Mouse (Mus musculus) neural tube, embryonic 14.5 days (tissue): ENCODE results near the gene Hoxa13. TPM values are rescaled to one million over a fixed set of nuclear protein-coding genes. Genes with fewer than 3 reads are reported as not detected.

Experiments used
- ATAC-seq: fragments of 200-750 bp; cut with Nextera tagmentation; 2 replicates; pipeline ENCODE4 v1.8.0; 2017; ENCODE audit warnings: low read depth, mild to moderate bottlenecking, moderate TSS enrichment, moderate library complexity
- H3K27ac ChIP-seq: fragments of 300-500 bp; sonication (generic); 2 replicates; pipeline ENCODE4 v1.5.1; 2014; ENCODE audit warnings: low read depth, mild to moderate bottlenecking, control low read depth, low read length, moderate library complexity, mixed read lengths
- H3K27me3 ChIP-seq: fragments of 300-500 bp; sonication (generic); 2 replicates; pipeline ENCODE4 v1.6.1; 2014; ENCODE audit warnings: low read length; ENCODE audit not compliant: control insufficient read depth, insufficient read depth
- H3K36me3 ChIP-seq: fragments of 300-500 bp; sonication (generic); 2 replicates; pipeline ENCODE4 v1.6.1; 2014; ENCODE audit warnings: low read length, mixed read lengths; ENCODE audit not compliant: control insufficient read depth, insufficient read depth
- H3K4me1 ChIP-seq: fragments of 300-500 bp; sonication (generic); 2 replicates; pipeline ENCODE4 v1.6.1; 2014; ENCODE audit warnings: low read length; ENCODE audit not compliant: control insufficient read depth, insufficient read depth
- H3K4me2 ChIP-seq: fragments of 300-500 bp; sonication (generic); 2 replicates; pipeline ENCODE4 v1.6.1; 2014; ENCODE audit warnings: mild to moderate bottlenecking, low read depth, low read length, control low read depth
- H3K4me3 ChIP-seq: fragments of 300-500 bp; sonication (generic); 2 replicates; pipeline ENCODE4 v1.5.1; 2014; ENCODE audit warnings: low read depth, low read length, control low read depth, mixed read lengths
- H3K9ac ChIP-seq: fragments of 300-500 bp; sonication (generic); replicated peaks from 2 replicates; pipeline ENCODE4 v1.6.1; 2014; ENCODE audit warnings: low read depth, mild to moderate bottlenecking, control low read depth, low read length, mixed read lengths
- H3K9me3 ChIP-seq: fragments of 300-500 bp; sonication (generic); 2 replicates; pipeline ENCODE4 v1.6.1; 2016; ENCODE audit warnings: low read length; ENCODE audit not compliant: control insufficient read depth
- WGBS: fragments of 180-500 bp; shearing (Covaris S2); extraction: QIAGEN DNeasy Blood & Tissue Kit; methylation state at CpG from one replicate; pipeline ENCODE4 v1.1.7; 2014; 5-methylcytosine and 5-hydroxymethylcytosine counted together
- polyA plus RNA-seq: library from polyadenylated mRNA; unstranded; fragments of >200 nt; fragmentation: Nextera tagmentation; extraction: Ambion mirVana; gene quantifications from 2 replicates; pipeline ENCODE4 v1.2.1, GENCODE M21; 2014

Gene Hoxa13
- not detected in 2 replicates for polyA plus RNA-seq

DNA sequence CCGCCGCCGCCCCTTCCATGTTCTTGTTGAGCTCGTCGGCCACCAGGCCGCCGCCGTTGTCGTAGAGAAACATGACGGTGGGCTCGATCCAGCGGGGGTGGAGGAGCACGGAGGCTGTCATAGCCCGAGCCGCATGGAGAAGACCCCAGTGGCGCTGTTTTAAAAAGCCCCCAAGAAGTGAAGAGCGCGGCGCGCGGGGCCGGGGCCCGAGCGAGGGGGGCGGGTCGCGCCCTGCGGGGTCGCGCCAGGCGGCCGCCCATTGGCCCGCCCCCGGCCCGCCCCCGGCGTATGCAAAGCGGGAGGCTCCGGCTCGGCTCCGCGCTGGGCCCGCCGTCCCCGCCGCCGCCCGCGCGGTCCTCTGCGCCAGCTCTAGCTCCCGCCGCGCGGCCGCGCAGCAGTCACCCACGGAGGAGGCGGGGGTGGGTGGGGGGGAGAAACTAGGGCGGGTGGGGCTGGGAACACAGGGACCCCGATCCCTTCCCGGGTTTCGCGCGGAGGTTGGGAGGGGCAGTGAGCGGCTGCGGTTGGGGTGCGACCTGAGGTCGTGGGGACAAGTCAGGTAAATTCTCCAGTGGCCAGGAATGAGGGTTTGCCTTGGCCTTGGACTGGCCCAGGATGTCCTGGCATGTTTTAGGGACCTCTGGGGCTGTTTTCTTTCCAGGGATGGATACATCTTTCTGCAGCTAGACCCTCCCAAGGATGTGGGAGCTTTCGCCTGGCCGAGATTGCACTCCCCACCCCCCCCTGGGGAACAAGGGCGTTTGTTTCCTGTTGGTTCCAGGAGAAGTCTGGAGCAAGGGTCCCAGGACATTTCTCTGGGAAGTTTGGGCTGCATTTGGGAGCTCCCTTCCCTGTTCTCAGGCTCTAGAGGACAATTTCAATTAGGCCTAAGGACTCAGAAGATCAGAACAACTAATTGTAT lies at the start of gene Hoxa13:
TSS of gene Hoxa13 (minus strand) at position 227 of the 922 bp plus-strand sequence.
- 0 out of 2 replicates have a peak, but pooled peaks cover 4% of the 10 kb centered on the region for H3K4me1 ChIP-seq
- no peak within 1 kb of the TSS for H3K9ac ChIP-seq
- peak; percentile 38; the same call in 1 of the 2 replicates for ATAC-seq
- WGBS: under 1% methylated on average over 27 of the region's 72 CpGs
- peak within 1 kb of the TSS; percentile 20 for H3K4me3 ChIP-seq
- H3K36me3 ChIP-seq: no peaks in the 10 kb centered on the region
- H3K9me3 ChIP-seq: no peaks in the 10 kb centered on the region
- peaks cover 48% of the 10 kb centered on the region for H3K27me3 ChIP-seq
- no peak within 1 kb of the TSS for H3K27ac ChIP-seq
- peak within 1 kb of the TSS; percentile 16; the same call in 1 of the 2 replicates for H3K4me2 ChIP-seq

DNA sequence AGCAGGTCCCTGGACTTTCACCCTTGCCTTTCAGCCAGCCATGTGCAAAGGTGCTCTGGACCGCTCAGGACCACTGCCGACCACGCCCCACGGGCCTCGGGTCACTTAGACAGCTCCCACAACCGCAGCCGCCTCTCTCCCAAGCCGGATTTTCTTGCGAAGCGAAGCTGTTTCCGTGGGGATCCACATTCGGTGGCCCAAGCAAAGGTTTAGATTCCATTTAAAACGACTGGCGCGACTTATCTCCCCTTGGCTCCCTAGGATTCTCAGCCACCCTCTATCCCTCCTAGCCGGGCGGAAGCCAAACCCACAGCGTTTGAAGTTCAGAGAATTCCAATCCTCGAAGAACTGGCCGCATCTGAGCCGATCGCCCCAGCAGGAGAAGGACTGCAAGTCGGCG lies 49.7 kb upstream of the Hoxa13 start:
- Histone ChIP-seq H3K36me3 (no peaks in the 10 kb centered on the region), H3K4me2 (no peak overlapping the region), H3K27me3 (peaks cover 62% of the 10 kb centered on the region), H3K9ac (no peak overlapping the region), H3K4me3 (peak overlapping the region; percentile 3; the same call in 1 of the 2 replicates), H3K9me3 (no peaks in the 10 kb centered on the region), H3K27ac (no peak overlapping the region), H3K4me1 (no peaks in the 10 kb centered on the region; the same call in 1 of the 2 replicates)
- 2% methylated on average over 24 of the region's 24 CpGs for WGBS
- no peak for ATAC-seq

DNA sequence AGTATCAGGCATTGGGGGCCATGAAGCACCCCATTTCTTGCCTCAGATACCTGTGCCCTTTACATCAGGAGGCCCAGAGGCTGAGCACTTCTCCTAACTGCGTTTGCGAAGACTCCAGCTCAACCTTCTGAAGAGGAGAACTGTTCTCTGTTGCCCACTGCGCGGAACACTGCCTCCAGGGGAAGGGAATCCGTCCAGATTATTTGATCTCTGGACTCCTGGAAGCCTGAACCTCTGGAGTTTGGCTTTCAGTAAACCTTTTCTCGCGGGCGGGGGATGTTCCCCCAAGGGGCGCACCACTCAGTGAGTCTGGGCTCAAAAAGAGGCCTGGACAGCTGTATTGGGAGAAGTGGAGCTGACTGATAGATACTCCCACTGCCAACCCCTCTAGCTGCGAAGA lies 49.1 kb upstream of the Hoxa13 start:
- H3K9ac ChIP-seq: no peak overlapping the region
- H3K4me3 ChIP-seq: no peak overlapping the region
- ATAC-seq: no peak
- no peaks in the 10 kb centered on the region for H3K9me3 ChIP-seq
- no peak overlapping the region for H3K27ac ChIP-seq
- no peaks in the 10 kb centered on the region; the same call in 1 of the 2 replicates for H3K4me1 ChIP-seq
- H3K4me2 ChIP-seq: no peak overlapping the region
- WGBS: 37% methylated on average over 10 of the region's 10 CpGs
- H3K36me3 ChIP-seq: no peaks in the 10 kb centered on the region
- peaks cover 56% of the 10 kb centered on the region for H3K27me3 ChIP-seq

DNA sequence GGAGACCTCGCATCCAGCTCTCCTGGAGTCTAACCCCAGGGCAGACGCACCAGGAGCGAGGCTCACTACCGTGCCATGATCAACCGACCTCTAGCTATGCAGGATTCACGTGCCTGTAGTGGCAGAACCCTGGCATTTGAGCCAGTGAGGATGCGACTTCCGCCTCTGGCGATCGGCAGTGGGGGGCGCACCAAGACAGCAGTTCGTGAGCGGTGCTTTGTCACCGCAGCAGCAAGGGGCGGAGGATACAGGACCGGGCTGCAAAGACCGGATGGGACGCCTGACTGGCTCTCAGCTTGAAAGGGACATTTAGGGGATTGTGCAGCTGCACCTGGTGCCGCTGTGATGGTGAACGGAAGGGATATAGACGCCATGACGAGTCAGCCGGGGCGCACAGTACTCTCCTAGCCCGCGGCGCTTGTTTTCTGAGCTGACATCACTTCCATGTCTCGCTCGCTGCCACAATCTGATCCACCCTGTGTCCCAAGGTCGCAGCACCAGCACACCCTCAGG lies 45.3 kb upstream of the Hoxa13 start:
- ATAC-seq: peak; percentile 89
- Histone ChIP-seq H3K9me3 (no peaks in the 10 kb centered on the region), H3K4me3 (peak overlapping the region; percentile 36), H3K4me1 (no peaks in the 10 kb centered on the region; the same call in 1 of the 2 replicates), H3K27ac (no peak overlapping the region), H3K27me3 (peaks cover 40% of the 10 kb centered on the region), H3K9ac (0 out of 2 replicates have a peak overlapping the region, but pooled peaks have one; percentile 25), H3K36me3 (no peaks in the 10 kb centered on the region), H3K4me2 (peak overlapping the region; percentile 75)
- WGBS: under 1% methylated on average over 30 of the region's 30 CpGs

DNA sequence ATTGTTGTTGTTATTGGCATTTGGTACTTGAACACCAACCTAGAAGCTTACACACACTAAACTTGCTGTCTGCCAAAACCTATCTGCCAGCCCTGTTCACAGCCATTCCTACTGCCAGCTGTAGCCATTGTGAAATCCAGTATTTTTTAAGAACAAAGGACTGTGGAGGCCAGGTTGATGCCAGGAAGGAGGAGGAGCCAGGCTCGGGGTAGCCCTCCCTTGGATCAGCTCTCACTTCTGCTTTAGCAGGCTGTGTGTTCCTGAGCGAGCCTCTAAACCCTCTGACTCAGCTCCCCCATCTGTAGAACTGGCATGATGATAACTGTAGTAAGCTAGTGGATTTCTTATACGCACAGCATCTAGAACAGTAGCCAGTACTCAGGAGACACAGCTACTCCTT lies 42.7 kb upstream of the Hoxa13 start:
- Histone ChIP-seq H3K27me3 (peaks cover 29% of the 10 kb centered on the region), H3K27ac (no peak overlapping the region), H3K9me3 (no peaks in the 10 kb centered on the region), H3K4me1 (no peaks in the 10 kb centered on the region; the same call in 1 of the 2 replicates), H3K4me3 (no peak overlapping the region), H3K9ac (no peak overlapping the region), H3K4me2 (no peak overlapping the region), H3K36me3 (no peaks in the 10 kb centered on the region)
- 59% methylated on average over 3 of the region's 3 CpGs for whole genome bisulfite sequencing
- ATAC-seq: no peak

DNA sequence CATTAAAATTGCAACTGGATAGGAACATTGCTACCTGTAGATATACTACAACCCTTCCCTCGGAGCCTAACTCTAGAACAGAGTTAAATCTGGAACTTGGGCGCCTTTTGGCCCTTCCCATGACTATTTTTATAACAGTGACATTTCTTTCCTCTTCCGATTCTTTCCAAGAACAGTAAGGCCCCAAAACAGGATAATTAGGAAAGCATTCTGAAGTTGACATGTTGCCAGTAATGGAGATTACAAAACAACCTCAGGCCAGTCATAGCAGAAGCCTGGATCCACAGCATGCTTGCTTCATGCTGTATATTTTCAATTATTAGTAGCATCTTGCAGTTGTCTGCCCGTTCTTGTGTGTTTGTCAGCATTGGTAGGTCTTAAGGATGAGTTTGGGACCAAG lies 40.1 kb upstream of the Hoxa13 start:
- WGBS: 84% methylated on average over 4 of the region's 4 CpGs
- Histone ChIP-seq H3K9ac (no peak overlapping the region), H3K36me3 (no peaks in the 10 kb centered on the region), H3K4me2 (no peak overlapping the region), H3K27me3 (peaks cover 9% of the 10 kb centered on the region), H3K4me3 (no peak overlapping the region), H3K4me1 (no peaks in the 10 kb centered on the region; the same call in 1 of the 2 replicates), H3K9me3 (no peaks in the 10 kb centered on the region), H3K27ac (no peak overlapping the region)
- no peak for ATAC-seq

DNA sequence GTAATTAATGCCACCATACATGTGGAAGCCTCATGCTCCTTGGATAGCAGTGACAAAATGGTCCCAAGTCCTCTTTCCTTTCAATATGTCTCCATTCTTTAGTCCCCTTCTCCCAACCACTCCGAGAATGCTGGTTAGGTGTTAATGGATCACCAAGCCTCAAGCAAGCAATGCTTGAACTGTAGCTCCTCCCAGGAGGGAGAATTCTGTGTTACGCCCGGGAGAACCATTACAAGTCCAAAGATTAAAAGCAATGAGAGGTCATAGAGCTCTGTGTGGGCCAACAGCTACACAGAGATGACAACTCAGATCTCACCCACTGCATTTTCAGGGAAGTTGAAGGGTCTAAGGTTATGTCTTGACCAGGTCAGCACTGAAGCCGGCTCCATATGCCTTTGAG lies 37.8 kb upstream of the Hoxa13 start:
- Histone ChIP-seq H3K27ac (no peak overlapping the region), H3K36me3 (no peaks in the 10 kb centered on the region), H3K9me3 (no peaks in the 10 kb centered on the region), H3K27me3 (peaks cover 14% of the 10 kb centered on the region), H3K9ac (no peak overlapping the region), H3K4me1 (no peaks in the 10 kb centered on the region), H3K4me3 (no peak overlapping the region), H3K4me2 (no peak overlapping the region)
- no peak for ATAC-seq
- 89% methylated on average over 4 of the region's 4 CpGs for WGBS

DNA sequence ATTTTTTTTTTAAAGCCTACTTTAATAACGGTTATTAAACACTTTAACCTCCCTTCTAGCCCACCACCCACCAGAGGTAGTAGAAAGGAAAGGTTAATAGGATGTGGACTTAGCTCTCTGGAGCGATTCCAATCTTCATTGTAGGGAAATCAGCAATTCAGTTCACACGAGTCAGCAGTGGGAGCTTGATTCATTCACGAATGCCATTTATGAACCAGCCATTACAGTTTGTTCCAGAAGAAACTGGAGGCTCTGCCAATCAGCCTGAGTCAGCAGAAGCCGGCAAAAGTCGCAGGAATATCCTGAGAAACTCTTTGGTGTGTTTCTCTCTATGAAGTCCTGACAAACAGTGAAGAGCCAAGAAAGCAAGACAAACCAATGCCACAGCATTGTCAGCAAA lies 33.9 kb upstream of the Hoxa13 start:
- no peak for ATAC-seq
- H3K36me3 ChIP-seq: no peaks in the 10 kb centered on the region
- H3K4me1 ChIP-seq: no peaks in the 10 kb centered on the region
- WGBS: 78% methylated on average over 6 of the region's 6 CpGs
- H3K27me3 ChIP-seq: peaks cover 39% of the 10 kb centered on the region
- H3K9me3 ChIP-seq: no peaks in the 10 kb centered on the region
- no peak overlapping the region for H3K4me2 ChIP-seq
- no peak overlapping the region for H3K4me3 ChIP-seq
- H3K27ac ChIP-seq: no peak overlapping the region
- no peak overlapping the region for H3K9ac ChIP-seq

DNA sequence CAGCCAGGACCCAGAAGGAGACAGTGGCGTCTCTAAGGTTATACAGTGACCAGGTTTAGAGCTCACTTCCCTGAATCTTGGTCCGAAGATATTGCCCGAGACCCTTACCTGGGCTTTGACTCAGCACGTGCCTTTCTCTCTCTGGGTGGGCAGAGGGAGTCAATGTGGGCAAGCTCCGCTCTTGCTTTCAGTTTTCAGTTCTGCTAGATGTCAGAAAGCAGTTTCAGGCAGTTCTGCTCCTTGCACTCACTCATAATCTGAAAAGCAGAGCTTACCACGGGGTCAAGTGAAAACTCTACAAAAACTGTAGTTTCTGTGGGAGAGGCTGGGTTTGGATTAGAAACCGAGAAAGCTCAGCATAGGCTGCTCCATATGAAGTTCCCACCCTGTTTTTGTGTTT lies 31.6 kb upstream of the Hoxa13 start:
- Histone ChIP-seq H3K27me3 (peaks cover 49% of the 10 kb centered on the region), H3K4me3 (no peak overlapping the region), H3K27ac (no peak overlapping the region), H3K36me3 (no peaks in the 10 kb centered on the region), H3K4me1 (no peaks in the 10 kb centered on the region), H3K4me2 (no peak overlapping the region), H3K9ac (no peak overlapping the region), H3K9me3 (no peaks in the 10 kb centered on the region)
- no peak for ATAC-seq
- WGBS: 70% methylated on average over 7 of the region's 7 CpGs
